Mouse (Mus musculus) intestine, embryonic 16.5 days (tissue): ENCODE measurements around the gene Spata48. TPM values are rescaled to one million over a fixed set of nuclear protein-coding genes. Genes with fewer than 3 reads are reported as not detected.

Experiments used
- ATAC-seq: fragments of 200-750 bp; cut with Nextera tagmentation; 2 replicates; pipeline ENCODE4 v1.8.0; 2017; ENCODE audit warnings: moderate TSS enrichment, moderate library complexity
- H3K27ac ChIP-seq: fragments of 300-500 bp; sonication (generic); 2 replicates; pipeline ENCODE4 v1.5.1; 2014; ENCODE audit warnings: mild to moderate bottlenecking, low read length
- H3K27me3 ChIP-seq: fragments of 300-500 bp; sonication (generic); replicated peaks from 2 replicates; pipeline ENCODE4 v1.6.1; 2014; ENCODE audit warnings: low read length, control low read depth, mixed read lengths; ENCODE audit not compliant: control insufficient read depth, insufficient read depth
- H3K36me3 ChIP-seq: fragments of 300-500 bp; sonication (generic); 2 replicates; pipeline ENCODE4 v1.6.1; 2014; ENCODE audit warnings: low read length, control low read depth; ENCODE audit not compliant: control insufficient read depth, insufficient read depth
- H3K4me1 ChIP-seq: fragments of 300-500 bp; sonication (generic); 2 replicates; pipeline ENCODE4 v1.6.1; 2014; ENCODE audit warnings: low read length, control low read depth, mixed read lengths; ENCODE audit not compliant: control insufficient read depth, insufficient read depth
- H3K4me2 ChIP-seq: fragments of 300-500 bp; sonication (generic); 2 replicates; pipeline ENCODE4 v1.6.1; 2014; ENCODE audit warnings: low read depth, low read length, control low read depth
- H3K4me3 ChIP-seq: fragments of 300-500 bp; sonication (generic); 2 replicates; pipeline ENCODE4 v1.5.1; 2014; ENCODE audit warnings: mild to moderate bottlenecking, low read length
- H3K9ac ChIP-seq: fragments of 300-500 bp; sonication (generic); 2 replicates; pipeline ENCODE4 v1.6.1; 2014; ENCODE audit warnings: low read depth, low read length
- H3K9me3 ChIP-seq: fragments of 300-500 bp; sonication (generic); 2 replicates; pipeline ENCODE4 v1.6.1; 2016; ENCODE audit warnings: low read length, control low read depth; ENCODE audit not compliant: control insufficient read depth
- WGBS: fragments of 180-500 bp; shearing (Covaris S2); extraction: QIAGEN DNeasy Blood & Tissue Kit; methylation state at CpG from one replicate; pipeline ENCODE4 v1.1.7; 2014; 5-methylcytosine and 5-hydroxymethylcytosine counted together
- polyA plus RNA-seq: library from polyadenylated mRNA; unstranded; fragments of >200 nt; fragmentation: Nextera tagmentation; extraction: Ambion mirVana; gene quantifications from 2 replicates; pipeline ENCODE4 v1.2.1, GENCODE M21; 2015

Gene Spata48
- polyA plus RNA-seq, 1 experiment from 2014 or later = 0.61 TPM

DNA sequence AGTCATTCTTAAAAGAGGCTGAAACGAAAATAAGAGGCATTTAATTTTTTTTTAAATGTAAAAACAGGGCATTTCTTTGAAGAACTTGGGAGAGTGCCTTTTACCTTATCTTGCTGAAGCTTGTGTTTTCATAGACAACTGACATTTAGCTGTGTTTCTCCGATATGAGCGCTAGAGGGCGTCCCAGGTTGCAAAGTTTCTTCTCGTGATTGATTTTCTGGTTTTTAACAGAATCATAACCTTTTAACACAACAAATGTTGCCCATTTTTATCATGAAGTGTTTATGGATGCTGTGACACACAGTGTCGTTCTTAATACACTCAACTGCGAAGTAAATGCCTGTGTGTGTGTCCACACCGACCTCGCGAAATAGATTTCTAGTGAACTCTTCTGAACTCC lies 38.0 kb downstream of the Spata48 start:
- no peaks in the 10 kb centered on the region for H3K9me3 ChIP-seq
- no peak overlapping the region for H3K4me2 ChIP-seq
- 18% methylated on average over 10 of the region's 10 CpGs for WGBS
- no peaks in the 10 kb centered on the region for H3K27me3 ChIP-seq
- no peak overlapping the region for H3K9ac ChIP-seq
- no peak for ATAC-seq
- no peak overlapping the region for H3K4me3 ChIP-seq
- H3K27ac ChIP-seq = no peak overlapping the region
- H3K4me1 ChIP-seq = no peaks in the 10 kb centered on the region
- no peaks in the 10 kb centered on the region for H3K36me3 ChIP-seq

GRCm38 (mm10) chr11:11506187-11506586 lies 44.3 kb downstream of the Spata48 start:
- Histone ChIP-seq H3K9ac (no peak overlapping the region), H3K27me3 (no peaks in the 10 kb centered on the region), H3K4me1 (no peaks in the 10 kb centered on the region), H3K4me2 (no peak overlapping the region), H3K27ac (no peak overlapping the region), H3K9me3 (no peaks in the 10 kb centered on the region), H3K4me3 (no peak overlapping the region), H3K36me3 (no peaks in the 10 kb centered on the region)
- ATAC-seq = no peak
- 78% methylated on average over 2 of the region's 2 CpGs for WGBS

DNA sequence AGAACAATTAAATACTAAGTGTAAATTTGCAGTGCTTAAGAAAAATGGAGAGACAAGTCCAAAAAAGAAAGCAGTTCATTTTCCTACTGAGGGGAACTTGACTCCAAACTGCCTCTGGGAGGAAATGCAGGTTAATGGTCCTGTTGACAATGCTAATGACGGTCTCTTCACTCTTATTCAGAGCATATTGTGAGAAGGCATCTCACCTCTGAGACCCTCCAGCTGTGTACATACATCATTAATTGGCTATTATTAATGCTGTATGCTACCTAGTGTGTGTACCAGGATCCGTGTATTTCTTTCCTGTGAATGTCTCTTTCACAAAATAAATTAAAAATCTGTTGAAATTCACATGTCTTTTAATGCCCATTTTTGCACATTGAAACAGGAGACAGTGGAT lies 47.5 kb downstream of the Spata48 start:
- H3K4me1 ChIP-seq = no peaks in the 10 kb centered on the region
- no peaks in the 10 kb centered on the region for H3K36me3 ChIP-seq
- H3K27me3 ChIP-seq = no peaks in the 10 kb centered on the region
- ATAC-seq = no peak
- H3K27ac ChIP-seq = no peak overlapping the region
- H3K9ac ChIP-seq = no peak overlapping the region
- H3K4me3 ChIP-seq = no peak overlapping the region
- H3K9me3 ChIP-seq = no peaks in the 10 kb centered on the region
- H3K4me2 ChIP-seq = no peak overlapping the region
- 55% methylated on average over 2 of the region's 2 CpGs for WGBS

DNA sequence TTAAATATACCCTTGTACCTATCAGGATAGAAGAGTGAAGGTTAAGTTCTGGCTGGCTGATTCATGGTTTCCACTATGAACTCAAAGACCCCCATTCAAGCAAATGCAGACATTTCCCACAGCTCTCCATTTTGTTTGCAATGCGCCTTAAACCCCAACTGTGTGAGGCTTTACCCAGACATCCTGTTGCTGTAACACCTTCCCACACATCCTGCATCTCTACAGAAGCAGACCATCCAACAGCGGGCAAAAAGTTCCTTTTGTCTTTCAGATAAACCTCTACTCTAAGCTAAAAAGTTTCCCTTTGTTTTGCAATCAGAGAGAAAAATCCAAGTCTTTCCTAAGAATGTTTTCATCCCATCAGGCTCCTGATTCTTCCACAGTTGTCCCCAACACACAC lies 50.2 kb downstream of the Spata48 start:
- Histone ChIP-seq H3K4me1 (no peaks in the 10 kb centered on the region), H3K9ac (no peak overlapping the region), H3K36me3 (no peaks in the 10 kb centered on the region), H3K27me3 (no peaks in the 10 kb centered on the region), H3K4me2 (no peak overlapping the region), H3K4me3 (no peak overlapping the region), H3K9me3 (no peaks in the 10 kb centered on the region), H3K27ac (no peak overlapping the region)
- no peak for ATAC-seq
- 44% methylated on average over 2 of the region's 2 CpGs for WGBS

- Histone ChIP-seq H3K36me3 (no peaks in the 10 kb centered on the region), H3K4me1 (no peaks in the 10 kb centered on the region), H3K9ac (no peak overlapping the region), H3K27me3 (no peaks in the 10 kb centered on the region), H3K27ac (no peak overlapping the region), H3K4me2 (no peak overlapping the region), H3K4me3 (no peak overlapping the region), H3K9me3 (no peaks in the 10 kb centered on the region)
- WGBS = 73% methylated on average over 2 of the region's 2 CpGs
- no peak for ATAC-seq
These were observed 51.3 kb downstream of the Spata48 start for GRCm38 (mm10) chr11:11513008-11513799.

DNA sequence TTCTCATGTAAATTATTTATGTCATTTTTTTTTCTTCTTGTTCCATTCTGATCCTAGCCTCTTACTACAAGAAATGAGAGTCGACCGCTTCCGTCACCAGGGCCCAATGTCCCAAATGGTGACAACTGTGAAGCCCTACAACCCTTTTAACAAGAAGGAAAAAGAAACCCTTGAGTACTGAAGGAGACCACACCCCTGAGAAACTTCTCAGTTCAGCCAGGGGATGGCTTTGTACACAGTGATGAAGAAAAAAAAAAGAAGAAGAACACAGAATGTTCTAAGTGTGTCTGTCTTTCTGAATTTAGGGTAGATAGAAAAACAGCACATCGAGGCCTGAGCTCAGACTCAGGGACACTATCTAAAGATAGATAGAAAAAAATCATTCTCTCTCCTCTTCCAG lies 53.0 kb downstream of the Spata48 start:
- no peak overlapping the region for H3K4me2 ChIP-seq
- no peaks in the 10 kb centered on the region for H3K4me1 ChIP-seq
- no peaks in the 10 kb centered on the region for H3K9me3 ChIP-seq
- H3K36me3 ChIP-seq = no peaks in the 10 kb centered on the region
- no peak overlapping the region for H3K27ac ChIP-seq
- H3K27me3 ChIP-seq = no peaks in the 10 kb centered on the region
- H3K4me3 ChIP-seq = no peak overlapping the region
- WGBS = 93% methylated on average over 4 of the region's 4 CpGs
- H3K9ac ChIP-seq = no peak overlapping the region
- no peak for ATAC-seq

GRCm38 (mm10) chr11:11517781-11518435 lies 56.0 kb downstream of the Spata48 start:
- H3K9ac ChIP-seq = no peak overlapping the region
- 93% methylated on average over 1 of the region's 1 CpGs for WGBS
- no peak overlapping the region for H3K27ac ChIP-seq
- no peak overlapping the region for H3K4me2 ChIP-seq
- H3K36me3 ChIP-seq = no peaks in the 10 kb centered on the region
- no peaks in the 10 kb centered on the region for H3K9me3 ChIP-seq
- ATAC-seq = no peak
- H3K4me1 ChIP-seq = no peaks in the 10 kb centered on the region
- H3K4me3 ChIP-seq = no peak overlapping the region
- no peaks in the 10 kb centered on the region for H3K27me3 ChIP-seq

- 79% methylated on average over 10 of the region's 10 CpGs for WGBS
These were observed 57.7 kb downstream of the Spata48 start for GRCm38 (mm10) chr11:11519255-11520243.

DNA sequence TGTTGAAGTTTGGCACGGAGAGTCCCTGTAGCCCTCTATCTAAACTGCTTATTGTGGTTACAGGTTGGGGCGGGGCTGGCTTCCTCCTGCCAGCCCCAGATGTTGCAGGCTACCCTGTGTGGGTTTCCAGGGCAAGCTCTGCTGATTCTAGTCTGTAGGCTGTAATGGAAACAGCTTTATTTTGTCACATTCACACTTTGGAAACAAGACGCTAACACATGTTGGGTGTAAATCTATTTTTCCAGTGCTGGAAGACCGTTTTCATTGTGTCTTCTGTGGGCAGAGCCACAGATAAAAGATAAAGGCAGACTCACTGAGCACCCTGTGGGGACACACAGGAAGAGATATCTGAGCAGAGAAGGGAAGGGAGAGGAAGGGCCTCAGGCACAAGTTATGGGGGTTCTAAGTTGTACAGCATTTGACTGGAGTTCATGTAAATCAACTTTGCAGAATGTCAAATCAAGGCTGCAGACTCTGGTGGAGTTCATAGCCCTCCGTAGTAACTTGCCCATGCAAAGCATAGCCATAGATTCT lies 60.1 kb downstream of the Spata48 start:
- ATAC-seq = no peak
- Histone ChIP-seq H3K27me3 (no peaks in the 10 kb centered on the region), H3K4me2 (no peak overlapping the region), H3K9me3 (no peaks in the 10 kb centered on the region), H3K9ac (no peak overlapping the region), H3K4me3 (no peak overlapping the region), H3K4me1 (no peaks in the 10 kb centered on the region), H3K36me3 (no peaks in the 10 kb centered on the region), H3K27ac (no peak overlapping the region)
- 69% methylated on average over 5 of the region's 5 CpGs for WGBS

More at GRCm38 (mm10) chr11:11519255-11520243, 57.7 kb downstream of the Spata48 start:
- Histone ChIP-seq H3K9ac (no peak overlapping the region), H3K4me3 (no peak overlapping the region), H3K27ac (no peak overlapping the region), H3K9me3 (no peaks in the 10 kb centered on the region), H3K27me3 (no peaks in the 10 kb centered on the region), H3K36me3 (no peaks in the 10 kb centered on the region), H3K4me2 (no peak overlapping the region), H3K4me1 (no peaks in the 10 kb centered on the region)
- no peak for ATAC-seq
